13 mouse cellular contexts compared by ENCODE assay signal in the genomic region with DNA sequence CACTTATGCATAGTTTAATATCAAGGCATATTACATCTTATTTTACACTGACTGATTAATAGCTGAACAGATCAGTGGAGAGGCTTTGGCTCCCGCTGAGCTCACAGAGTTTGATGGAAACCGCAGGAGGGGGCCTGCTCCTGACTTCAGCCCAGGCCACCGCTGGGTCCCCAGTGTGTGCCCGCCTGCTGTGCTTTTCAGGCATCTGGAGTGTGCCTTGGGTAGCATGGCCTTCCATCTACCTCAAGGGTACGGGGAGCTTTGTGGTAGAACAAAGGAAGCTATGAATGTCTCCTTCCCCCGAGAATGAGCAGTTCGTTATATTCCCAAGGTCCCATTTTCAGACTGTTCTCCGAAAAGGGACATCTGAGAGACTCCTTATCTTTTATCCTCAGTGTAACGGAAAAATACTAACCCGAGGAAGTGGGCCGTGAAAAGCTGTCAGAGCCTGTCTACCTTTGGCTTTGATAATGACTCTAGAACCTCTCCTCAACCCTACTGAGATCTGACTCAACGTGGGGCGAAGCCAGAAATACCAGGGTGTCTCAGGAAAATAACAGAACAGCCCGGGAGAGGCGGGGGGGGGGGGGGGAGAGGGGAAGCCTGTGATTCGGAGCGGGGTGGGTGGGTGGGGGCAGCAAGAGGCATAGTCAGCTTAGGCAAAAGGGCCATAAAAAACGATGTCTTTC. TPM values are rescaled to one million over a fixed set of nuclear protein-coding genes. Genes with fewer than 3 reads are reported as not detected.
A peak's percentile ranks its signal among the peaks of the same experiment; 100 is the strongest.
DNase-seq lines count a peak whose midpoint lies in the region; ATAC-seq and TF ChIP-seq lines count a peak whose summit lies in the region.
"Had no signal": no experiment of that assay in that cellular context is flagged by ENCODE, and none has a peak within 500 bp of the region (broad histone marks: within the 10 kb centered on the region; RNA-seq: fewer than 3 reads in every experiment).

No protein-coding gene starts in this region.

- H3K9ac ChIP-seq in forebrain, embryonic 12.5 days = peak overlapping the region; percentile 25; the same call in 1 of the 2 replicates
- no peak overlapping the region for H3K9ac ChIP-seq in liver, embryonic 13.5 days

- WGBS in forebrain, embryonic 12.5 days = 12% methylated on average over 17 of the region's 18 CpGs
- 29% methylated on average over 14 of the region's 18 CpGs for WGBS in liver, embryonic 13.5 days (ENCODE audit: insufficient replicate concordance)

- no peak for TF ChIP-seq CTCF in layer of hippocampus, adult 2 months (conservative IDR thresholded peaks at IDR 0.05)
- TF ChIP-seq CTCF in brain, embryonic 14.5 days (IDR thresholded peaks at IDR 0.05; ENCODE audit: borderline replicate concordance, extremely low read depth, insufficient read depth, insufficient read length) = no peak

- H3K36me3 ChIP-seq in forebrain, embryonic 12.5 days (replicated peaks) = no peaks in the 10 kb centered on the region
- no peaks in the 10 kb centered on the region for H3K36me3 ChIP-seq in liver, embryonic 13.5 days

- no peaks in the 10 kb centered on the region for H3K9me3 ChIP-seq in forebrain, embryonic 12.5 days
- no peaks in the 10 kb centered on the region for H3K9me3 ChIP-seq in liver, embryonic 13.5 days (replicated peaks)

- ATAC-seq in forebrain, embryonic 12.5 days (ENCODE audit: low FRiP score) = peak; percentile 42
- ATAC-seq in liver, embryonic 13.5 days (ENCODE audit: low read depth) = no peak
- no peak for ATAC-seq in inflammation-experienced regulatory T-cells, adult 6 months

- no peak for DNase-seq in layer of hippocampus, adult 2 months (ENCODE audit: low spot score in 2 of 2)
- DNase-seq in layer of hippocampus, adult 9-11 months = no peak
- peak; percentile 48 for DNase-seq in brain, embryonic 14.5 days (ENCODE audit: low read depth)
- DNase-seq in liver, embryonic 13.5 days = no peak
- no peak for DNase-seq in adrenal gland, postnatal 4 days (ENCODE audit: low spot score in 2 of 2)
- DNase-seq in layer of hippocampus, adult 8-10 months (ENCODE audit: low spot score in 2 of 2) = no peak
- DNase-seq: cerebellum, adult 11 months; kidney, postnatal 25 days; lung, postnatal 14 days had no signal

- H3K4me1 ChIP-seq in forebrain, embryonic 12.5 days = peaks cover 18% of the 10 kb centered on the region
- no peaks in the 10 kb centered on the region for H3K4me1 ChIP-seq in liver, embryonic 13.5 days (replicated peaks)

- peak overlapping the region; percentile 54 for H3K4me2 ChIP-seq in forebrain, embryonic 12.5 days
- H3K4me2 ChIP-seq in liver, embryonic 13.5 days = peak overlapping the region; percentile 4; the same call in 1 of the 2 replicates

- TF ChIP-seq POLR2A in brain, embryonic 14.5 days (IDR thresholded peaks at IDR 0.05; ENCODE audit: borderline replicate concordance, extremely low read depth, insufficient read depth, insufficient read length, poor library complexity, severe bottlenecking) = no peak

- H3K27me3 ChIP-seq in forebrain, embryonic 12.5 days = peaks cover 18% of the 10 kb centered on the region
- no peaks in the 10 kb centered on the region for H3K27me3 ChIP-seq in liver, embryonic 13.5 days

- peak overlapping the region; percentile 47 for H3K4me3 ChIP-seq in layer of hippocampus, adult 2 months
- peak overlapping the region; percentile 28 for H3K4me3 ChIP-seq in forebrain, embryonic 12.5 days (replicated peaks)
- no peak overlapping the region for H3K4me3 ChIP-seq in liver, embryonic 13.5 days (replicated peaks)

- H3K27ac ChIP-seq in layer of hippocampus, adult 2 months = peak overlapping the region; percentile 76; the same call in 1 of the 2 replicates
- peak overlapping the region; percentile 77; the same call in 1 of the 2 replicates for H3K27ac ChIP-seq in forebrain, embryonic 12.5 days
- no peak overlapping the region for H3K27ac ChIP-seq in liver, embryonic 13.5 days

RNA-seq across cellular contexts. Expression of a gene that starts 20.1 kb away (rescaled TPM):
- not detected for total RNA-seq in layer of hippocampus, adult 2 months (2021)
- polyA plus RNA-seq in brain, embryonic 14.5 days (2012; rRNA removed) = not detected in 2 replicates
- polyA plus RNA-seq in forebrain, embryonic 12.5 days (2016; fragmentation: Nextera tagmentation; extraction: Ambion mirVana) = not detected in 2 replicates
- not detected in 2 replicates for polyA plus RNA-seq in liver, embryonic 13.5 days (2015; fragmentation: Nextera tagmentation; extraction: Ambion mirVana)
- under 1 TPM; 0.48 to 0.68 TPM for total RNA-seq in adrenal gland, postnatal 4 days (2021)
- total RNA-seq in layer of hippocampus, adult 8-10 months (2022) = not detected
- not detected for polyA plus RNA-seq in inflammation-experienced regulatory T-cells, adult 6 months (2017; shearing (Covaris generic))
- total RNA-seq: MEL had no signal
- polyA plus RNA-seq: urinary bladder, adult 2 months had no signal
